ENCODE assay signal across 35 mouse cellular contexts in the genomic region with DNA sequence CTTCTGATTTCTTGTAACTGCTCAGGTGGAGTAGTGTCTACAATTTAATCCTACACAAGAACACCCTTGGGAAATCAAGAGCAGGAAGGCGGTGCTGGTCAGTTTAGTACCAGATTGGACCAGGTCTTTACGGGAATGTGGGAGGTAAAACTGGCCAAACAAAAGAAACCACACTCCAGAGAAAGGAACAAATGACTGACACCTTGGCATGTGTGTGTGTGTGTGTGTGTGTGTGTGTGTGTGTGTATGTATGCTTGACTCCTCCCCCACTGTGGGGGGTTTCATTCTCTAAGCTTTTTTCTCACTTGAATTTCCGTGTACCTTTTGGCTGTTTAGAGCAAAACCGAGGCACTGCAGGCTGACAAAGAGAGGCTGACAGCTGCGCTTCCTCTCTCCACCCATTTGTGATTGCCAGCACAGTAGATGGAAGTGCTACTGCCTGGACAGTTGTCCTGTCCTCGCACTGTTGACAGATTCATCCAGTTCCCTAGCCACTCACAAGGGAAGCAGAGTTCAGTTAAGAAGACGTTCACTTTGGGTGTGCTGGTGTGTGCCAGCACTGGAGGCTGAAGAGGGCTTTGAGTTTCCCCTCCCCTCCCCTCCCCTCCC. TPM values are rescaled to one million over a fixed set of nuclear protein-coding genes. Genes with fewer than 3 reads are reported as not detected.
DNase-seq lines count a peak whose midpoint lies in the region; TF ChIP-seq lines count a peak whose summit lies in the region.
"Had no signal": no experiment of that assay in that cellular context is flagged by ENCODE, and none has a peak within 500 bp of the region (broad histone marks: within the 10 kb centered on the region; RNA-seq: fewer than 3 reads in every experiment).

A gene (minus strand): TSS at position 54 of the 609 bp plus-strand sequence.

- no peak within 1 kb of the TSS for H3K4me2 ChIP-seq in myocyte (ENCODE audit: low read depth)
- H3K4me2 ChIP-seq: embryonic facial prominence, embryonic 15.5 days; forebrain, embryonic 13.5 days; heart, embryonic 15.5 days; hindbrain, embryonic 14.5 days; kidney, embryonic 15.5 days; limb, embryonic 13.5 days; liver, embryonic 11.5 days; neural tube, embryonic 12.5 days had no signal

- DNase-seq in heart, adult 11 months = peak; percentile 88
- DNase-seq in heart, postnatal 25 days (ENCODE audit: low spot score) = no peak
- DNase-seq in layer of hippocampus, adult 2 months (ENCODE audit: low spot score in 2 of 2) = no peak
- no peak for DNase-seq in layer of hippocampus, postnatal 25 days (ENCODE audit: extremely low spot score in 1 of 2, low spot score in 1 of 2)
- DNase-seq in ZHBTc4 (ENCODE audit: low read depth, low spot score) = peak; percentile 79
- no peak for DNase-seq in cerebellum, adult 18-20 months
- DNase-seq: adrenal gland, postnatal 25 days; cerebellum, adult 2 months; cerebellum, postnatal 14 days; gastrocnemius, postnatal 14 days; heart, adult 2 months; kidney, postnatal 25 days; midbrain, embryonic 14.5 days; right cerebral cortex, postnatal 4 days; thymus, adult 2 months; thymus, postnatal 4 days had no signal

- no peaks in the 10 kb centered on the region for H3K36me3 ChIP-seq in myocyte (ENCODE audit: control insufficient read depth, insufficient read depth)
- H3K36me3 ChIP-seq: embryonic facial prominence, embryonic 10.5 days; embryonic facial prominence, embryonic 15.5 days; heart, embryonic 15.5 days; kidney, embryonic 15.5 days; limb, embryonic 13.5 days; neural tube, embryonic 12.5 days had no signal

- H3K79me2 ChIP-seq in myocyte (ENCODE audit: control insufficient read depth, insufficient read depth) = no peaks in the 10 kb centered on the region

- H3K4me3 ChIP-seq in layer of hippocampus, adult 2 months = no peak within 1 kb of the TSS
- no peak within 1 kb of the TSS for H3K4me3 ChIP-seq in myocyte
- H3K4me3 ChIP-seq: embryonic facial prominence, embryonic 10.5 days; embryonic facial prominence, embryonic 15.5 days; forebrain, embryonic 13.5 days; heart, adult 2 months; heart, embryonic 15.5 days; kidney, embryonic 15.5 days; limb, embryonic 13.5 days; neural tube, embryonic 12.5 days had no signal

- no peak for TF ChIP-seq POLR2A in myocyte (IDR thresholded peaks at IDR 0.05; ENCODE audit: insufficient read length, low read depth)

- no peak for TF ChIP-seq CTCF in layer of hippocampus, adult 2 months (conservative IDR thresholded peaks at IDR 0.05)

- intact Hi-C loops in heart, postnatal 25 days (cut with DNase I) = no loop called here

- no peak within 1 kb of the TSS for H3ac ChIP-seq in myocyte (ENCODE audit: control insufficient read depth, insufficient read length)

- 0 out of 2 replicates have a peak within 1 kb of the TSS, but pooled peaks have one; percentile 39 for H3K27ac ChIP-seq in layer of hippocampus, adult 2 months
- H3K27ac ChIP-seq: embryonic facial prominence, embryonic 10.5 days; embryonic facial prominence, embryonic 15.5 days; forebrain, embryonic 13.5 days; heart, adult 2 months; heart, embryonic 15.5 days; hindbrain, embryonic 14.5 days; kidney, embryonic 15.5 days; limb, embryonic 13.5 days; neural tube, embryonic 12.5 days had no signal

- no peaks in the 10 kb centered on the region for H3K27me3 ChIP-seq in myocyte (ENCODE audit: control insufficient read depth, insufficient read depth, insufficient read length)
- H3K27me3 ChIP-seq: embryonic facial prominence, embryonic 15.5 days; forebrain, embryonic 13.5 days; heart, embryonic 15.5 days; kidney, embryonic 15.5 days; limb, embryonic 13.5 days; neural tube, embryonic 12.5 days; Patski had no signal

TF ChIP-seq in myocyte, 11 proteins besides CTCF, POLR2A, EP300 and RAD21:
- TF ChIP-seq TCF3 (IDR thresholded peaks at IDR 0.05; ENCODE audit: insufficient read length, low read depth) (no peak), REST (IDR thresholded peaks at IDR 0.05; ENCODE audit: insufficient read depth, insufficient read length) (no peak), MYOD1 (IDR thresholded peaks at IDR 0.05; ENCODE audit: control insufficient read depth in 1 of 3, insufficient read length in 2 of 3, low read depth in 2 of 3) (peak in 1 of 3 experiments; percentile 3), TCF12 (IDR thresholded peaks at IDR 0.05; ENCODE audit: insufficient read depth, poor library complexity, severe bottlenecking) (no peak), MYOG (IDR thresholded peaks at IDR 0.05; ENCODE audit: control insufficient read depth in 1 of 3, insufficient read depth in 1 of 3, insufficient read length in 2 of 3, low read depth in 2 of 3) (peak in 2 of 3 experiments; percentile 5 to 45), POLR2AphosphoS2 (IDR thresholded peaks at IDR 0.05; ENCODE audit: insufficient read length, low read depth) (no peak)

RNA-seq across cellular contexts. Expression of the gene that starts here (rescaled TPM):
- not detected for total RNA-seq in heart, postnatal 25 days (2021)
- total RNA-seq in layer of hippocampus, adult 2 months (2021) = not detected
- not detected for total RNA-seq in layer of hippocampus, postnatal 25 days (2021)
- polyA plus RNA-seq in myocyte (2012; fragmentation: generic; extraction: Trizol) = 0.06 TPM
- total RNA-seq: adrenal gland, postnatal 25 days; gastrocnemius, postnatal 14 days; heart, adult 2 months; hematopoietic stem cell, adult 5-6 weeks; layer of hippocampus, adult 18-20 months; layer of hippocampus, postnatal 14 days; left cerebral cortex, adult 8-10 months; left cerebral cortex, postnatal 36 days; MEL had no signal
- polyA plus RNA-seq: brain, embryonic 14.5 days; cerebellum, adult 2 months; spleen, adult 2 months had no signal

Comparison
In these comparisons a context has a peak if more than half of its experiments do, and no peak if none do; other contexts are left out.
1. DNase-seq: peak in heart, adult 11 months (single experiment) and ZHBTc4 (single experiment); none in heart, postnatal 25 days (single experiment), layer of hippocampus, adult 2 months (0 of 2), layer of hippocampus, postnatal 25 days (0 of 2) and cerebellum, adult 18-20 months (0 of 2).